Mouse (Mus musculus) cerebellum, adult 2 months (tissue): ENCODE results near the gene Rcc2.

ENCODE experiments used
- CTCF ChIP-seq: fragments of 200-500 bp; IDR thresholded peaks from 2 replicates; pipeline ENCODE4 v1.5.1; 2011; ENCODE audit warnings: low read depth, mild to moderate bottlenecking, control low read depth, low read length, moderate library complexity, borderline replicate concordance; ENCODE audit not compliant: insufficient read depth
- POLR2A ChIP-seq: fragments of 200-500 bp; IDR thresholded peaks from 2 replicates; pipeline ENCODE4 v1.6.1; 2011; ENCODE audit warnings: low read length, control low read depth, borderline replicate concordance; ENCODE audit not compliant: insufficient read depth

GRCm38 (mm10) chr4:140674345-140674926 is 25.9 kb upstream of the Rcc2 start:
- TF ChIP-seq POLR2A, result no peak
- TF ChIP-seq CTCF, result peak; percentile 92
